Mouse (Mus musculus): ENCODE data around the gene Kif27. TPM values are rescaled to one million over a fixed set of nuclear protein-coding genes. Genes with fewer than 3 reads are reported as not detected.

Gene Kif27
- polyA plus RNA-seq, 1 experiment from 2014 or later = 1.9 TPM

GRCm38 (mm10) chr13:58273411-58274258, 85.3 kb downstream of the Kif27 start:
- no peaks in the 10 kb centered on the region for H3K36me3 ChIP-seq (replicated peaks)
- H3K27me3 ChIP-seq (replicated peaks) = no peaks in the 10 kb centered on the region
- ATAC-seq (replicated peaks) = peak; percentile 79
- H3K9me3 ChIP-seq = no peaks in the 10 kb centered on the region
- peak overlapping the region; percentile 81 for H3K27ac ChIP-seq
- peak overlapping the region; percentile 55 for H3K9ac ChIP-seq
- H3K4me3 ChIP-seq = peak overlapping the region; percentile 65
- peak overlapping the region; percentile 61 for H3K4me2 ChIP-seq
- H3K4me1 ChIP-seq = peaks cover 20% of the 10 kb centered on the region
- under 1% methylated on average over 99 of the region's 115 CpGs for WGBS

- Histone ChIP-seq H3K4me3 (no peak overlapping the region), H3K27ac (no peak overlapping the region), H3K9ac (no peak overlapping the region), H3K4me2 (no peak overlapping the region), H3K36me3 (replicated peaks) (no peaks in the 10 kb centered on the region; the same call in 1 of the 2 replicates), H3K4me1 (no peaks in the 10 kb centered on the region), H3K27me3 (replicated peaks) (no peaks in the 10 kb centered on the region), H3K9me3 (no peaks in the 10 kb centered on the region)
- ATAC-seq (replicated peaks) = no peak
- WGBS = 82% methylated on average over 3 of the region's 3 CpGs
Measured at GRCm38 (mm10) chr13:58266864-58267263, 92.1 kb downstream of the Kif27 start.

GRCm38 (mm10) chr13:58263546-58263945, 95.4 kb downstream of the Kif27 start:
- Histone ChIP-seq H3K9ac (no peak overlapping the region), H3K36me3 (replicated peaks) (no peaks in the 10 kb centered on the region; the same call in 1 of the 2 replicates), H3K9me3 (no peaks in the 10 kb centered on the region), H3K27me3 (replicated peaks) (no peaks in the 10 kb centered on the region), H3K4me1 (no peaks in the 10 kb centered on the region), H3K27ac (no peak overlapping the region), H3K4me2 (no peak overlapping the region), H3K4me3 (no peak overlapping the region)
- ATAC-seq (replicated peaks) = no peak
- WGBS = 87% methylated on average over 8 of the region's 8 CpGs

GRCm38 (mm10) chr13:58261674-58262073, 97.2 kb downstream of the Kif27 start:
- H3K4me2 ChIP-seq = no peak overlapping the region
- H3K27ac ChIP-seq = no peak overlapping the region
- H3K4me3 ChIP-seq = no peak overlapping the region
- no peaks in the 10 kb centered on the region for H3K9me3 ChIP-seq
- no peaks in the 10 kb centered on the region; the same call in 1 of the 2 replicates for H3K36me3 ChIP-seq (replicated peaks)
- H3K9ac ChIP-seq = no peak overlapping the region
- no peak for ATAC-seq (replicated peaks)
- H3K27me3 ChIP-seq (replicated peaks) = no peaks in the 10 kb centered on the region
- 84% methylated on average over 4 of the region's 4 CpGs for WGBS
- no peaks in the 10 kb centered on the region for H3K4me1 ChIP-seq

- no peak overlapping the region for H3K9ac ChIP-seq
- H3K4me2 ChIP-seq = no peak overlapping the region
- H3K27me3 ChIP-seq (replicated peaks) = no peaks in the 10 kb centered on the region
- H3K27ac ChIP-seq = no peak overlapping the region
- no peaks in the 10 kb centered on the region for H3K4me1 ChIP-seq
- no peaks in the 10 kb centered on the region for H3K9me3 ChIP-seq
- H3K36me3 ChIP-seq (replicated peaks) = peaks cover 15% of the 10 kb centered on the region; the same call in 1 of the 2 replicates
- H3K4me3 ChIP-seq = no peak overlapping the region
- no peak for ATAC-seq (replicated peaks)
- 89% methylated on average over 1 of the region's 1 CpGs for WGBS
Measured at GRCm38 (mm10) chr13:58253268-58253667, 105.7 kb downstream of the Kif27 start.

GRCm38 (mm10) chr13:58248957-58249356, 110.0 kb downstream of the Kif27 start:
- H3K27me3 ChIP-seq (replicated peaks) = no peaks in the 10 kb centered on the region
- no peaks in the 10 kb centered on the region for H3K9me3 ChIP-seq
- no peak for ATAC-seq (replicated peaks)
- WGBS = 95% methylated on average over 5 of the region's 5 CpGs
- peaks cover 10% of the 10 kb centered on the region; the same call in 1 of the 2 replicates for H3K36me3 ChIP-seq (replicated peaks)
- no peak overlapping the region for H3K27ac ChIP-seq
- H3K4me1 ChIP-seq = no peaks in the 10 kb centered on the region
- no peak overlapping the region for H3K4me3 ChIP-seq
- no peak overlapping the region for H3K9ac ChIP-seq
- H3K4me2 ChIP-seq = no peak overlapping the region

MicroRNA genes within 50 kb of the gene (microRNA counts, 519-probe panel; counts per million panel counts)
- 3,807 counts per million, percentile 85 among the panel's probes with 10 or more counts for microRNA mmu-miR-7a

Small RNAs within 50 kb of the gene (microRNA-seq; reads per million reads assigned to microRNA genes)
- gene Mir6369 (not detected), gene Mir7-1 (741 reads per million, percentile 78 among the genes with 10 or more reads in this experiment)

Other genes starting within 250 kb of the Kif27 start
- gene Klhl3, start 245.5 kb downstream of the Kif27 start, polyA plus RNA-seq (2015; fragmentation: Nextera tagmentation; extraction: Ambion mirVana) = 12.7 and 14.2 TPM in 2 replicates
- 40.5 and 48.7 TPM in 2 replicates for gene Hnrnpa0, start 230.6 kb downstream of the Kif27 start, polyA plus RNA-seq (2015; fragmentation: Nextera tagmentation; extraction: Ambion mirVana)
- 60.4 and 60.8 TPM in 2 replicates for gene Idnk, start 201.5 kb downstream of the Kif27 start, polyA plus RNA-seq (2015; fragmentation: Nextera tagmentation; extraction: Ambion mirVana)
- 139 and 146 TPM in 2 replicates for gene Ubqln1, start 143.5 kb downstream of the Kif27 start, polyA plus RNA-seq (2015; fragmentation: Nextera tagmentation; extraction: Ambion mirVana)
- 30.7 and 32.6 TPM in 2 replicates for gene Gkap1, start 83.4 kb downstream of the Kif27 start, polyA plus RNA-seq (2015; fragmentation: Nextera tagmentation; extraction: Ambion mirVana)
- 20.6 and 22.6 TPM in 2 replicates for gene 2210016F16Rik, start 26.1 kb upstream of the Kif27 start, polyA plus RNA-seq (2015; fragmentation: Nextera tagmentation; extraction: Ambion mirVana)
- 20.8 and 22.2 TPM in 2 replicates for gene Rmi1, start 43.1 kb upstream of the Kif27 start, polyA plus RNA-seq (2015; fragmentation: Nextera tagmentation; extraction: Ambion mirVana)
- gene Hnrnpk, start 44.2 kb upstream of the Kif27 start, polyA plus RNA-seq (2015; fragmentation: Nextera tagmentation; extraction: Ambion mirVana) = 1,347 and 1,359 TPM in 2 replicates

All from midbrain, embryonic 15.5 days (tissue).